Mouse (Mus musculus) heart, embryonic 13.5 days (tissue): ENCODE measurements around the gene Mroh3. TPM values are rescaled to one million over a fixed set of nuclear protein-coding genes. Genes with fewer than 3 reads are reported as not detected.
A peak's percentile ranks its signal among the peaks of the same experiment; 100 is the strongest.

ENCODE experiments used
- ATAC-seq: fragments of 200-750 bp; cut with Nextera tagmentation; 2 replicates; pipeline ENCODE4 v1.8.0; 2017; ENCODE audit warnings: moderate TSS enrichment; ENCODE audit not compliant: insufficient number of reproducible peaks, low FRiP score, low TSS enrichment; ENCODE audit errors: extremely low read depth
- H3K27ac ChIP-seq: fragments of 300-500 bp; sonication (generic); replicated peaks from 2 replicates; pipeline ENCODE4 v1.5.1; 2015; ENCODE audit warnings: moderate library complexity, mild to moderate bottlenecking, inconsistent platforms
- H3K27me3 ChIP-seq: fragments of 300-500 bp; sonication (generic); replicated peaks from 2 replicates; pipeline ENCODE4 v1.6.1; 2015; ENCODE audit warnings: mild to moderate bottlenecking, inconsistent platforms
- H3K36me3 ChIP-seq: fragments of 300-500 bp; sonication (generic); 2 replicates; pipeline ENCODE4 v1.6.1; 2015; ENCODE audit warnings: mild to moderate bottlenecking, inconsistent platforms
- H3K4me1 ChIP-seq: fragments of 300-500 bp; sonication (generic); 2 replicates; pipeline ENCODE4 v1.6.1; 2015; ENCODE audit warnings: inconsistent platforms
- H3K4me2 ChIP-seq: fragments of 300-500 bp; sonication (generic); 2 replicates; pipeline ENCODE4 v1.6.1; 2015; ENCODE audit warnings: inconsistent platforms, mild to moderate bottlenecking, moderate library complexity
- H3K4me3 ChIP-seq: fragments of 300-500 bp; sonication (generic); 2 replicates; pipeline ENCODE4 v1.5.1; 2015; ENCODE audit warnings: moderate library complexity, mild to moderate bottlenecking, inconsistent platforms
- H3K9ac ChIP-seq: fragments of 300-500 bp; sonication (generic); 2 replicates; pipeline ENCODE4 v1.6.1; 2015; ENCODE audit warnings: inconsistent platforms, mild to moderate bottlenecking, moderate library complexity
- H3K9me3 ChIP-seq: fragments of 300-500 bp; sonication (generic); 2 replicates; pipeline ENCODE4 v1.6.1; 2016; ENCODE audit warnings: inconsistent platforms
- WGBS: fragments of 180-500 bp; shearing (Covaris S2); methylation state at CpG from one replicate; pipeline ENCODE4 v1.1.7; 2015; ENCODE audit warnings: mixed read lengths; 5-methylcytosine and 5-hydroxymethylcytosine counted together
- polyA plus RNA-seq: library from polyadenylated mRNA; unstranded; fragments of >200 nt; fragmentation: Nextera tagmentation; extraction: Ambion mirVana; gene quantifications from 2 replicates; pipeline ENCODE4 v1.2.1, GENCODE M21; 2015

Mroh3 gene
- polyA plus RNA-seq, 1 experiment from 2014 or later: not detected

DNA sequence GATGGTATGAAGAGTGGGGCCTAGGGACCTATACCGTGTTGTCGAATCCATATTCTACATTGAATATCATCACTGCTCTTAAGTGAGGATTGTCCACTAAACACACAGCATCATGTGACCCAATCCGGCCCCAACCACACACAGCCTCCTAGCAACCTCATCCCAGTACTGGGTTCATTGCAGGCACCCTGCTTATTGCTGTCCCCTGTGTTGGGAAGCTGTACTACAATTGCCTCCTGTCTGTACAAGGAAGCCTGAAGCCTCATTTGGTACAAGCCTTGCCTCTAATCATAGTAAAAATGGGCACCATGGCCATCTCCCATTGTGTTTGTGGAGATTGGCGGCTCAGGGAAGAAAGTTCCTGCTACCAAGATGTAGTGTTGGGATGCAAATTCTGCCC is 56.3 kb downstream of the Mroh3 start:
- WGBS: 90% methylated on average over 4 of the region's 4 CpGs

DNA sequence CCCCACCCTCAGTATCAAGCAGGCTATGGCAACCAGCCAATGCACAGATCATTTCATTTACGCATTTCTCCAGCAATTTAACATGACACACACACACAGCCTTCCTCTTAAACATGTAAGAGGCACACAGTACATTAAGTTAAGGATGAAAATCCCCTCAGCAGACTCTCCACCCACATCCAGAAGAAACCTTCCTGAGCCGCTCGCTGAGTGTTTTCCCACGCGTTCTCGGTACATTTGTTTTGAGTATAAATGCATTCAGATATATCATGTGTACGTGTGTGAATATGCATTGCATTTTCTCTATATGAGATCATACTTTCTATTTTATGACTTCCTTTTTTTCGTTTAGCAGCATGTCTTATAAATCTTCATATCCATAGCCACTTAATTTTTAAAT is 61.3 kb downstream of the Mroh3 start:
- WGBS: 83% methylated on average over 8 of the region's 8 CpGs
- peaks cover 61% of the 10 kb centered on the region for H3K36me3 ChIP-seq
- H3K27ac ChIP-seq: no peak overlapping the region

More for the DNA sequence above, 56.3 kb downstream of the Mroh3 start:
- ATAC-seq: no peak
- Histone ChIP-seq H3K4me2 (no peak overlapping the region), H3K4me1 (0 out of 2 replicates have a peak, but pooled peaks cover 2% of the 10 kb centered on the region), H3K9me3 (no peaks in the 10 kb centered on the region), H3K9ac (no peak overlapping the region), H3K36me3 (peaks cover 69% of the 10 kb centered on the region), H3K4me3 (no peak overlapping the region), H3K27me3 (no peaks in the 10 kb centered on the region), H3K27ac (no peak overlapping the region)

DNA sequence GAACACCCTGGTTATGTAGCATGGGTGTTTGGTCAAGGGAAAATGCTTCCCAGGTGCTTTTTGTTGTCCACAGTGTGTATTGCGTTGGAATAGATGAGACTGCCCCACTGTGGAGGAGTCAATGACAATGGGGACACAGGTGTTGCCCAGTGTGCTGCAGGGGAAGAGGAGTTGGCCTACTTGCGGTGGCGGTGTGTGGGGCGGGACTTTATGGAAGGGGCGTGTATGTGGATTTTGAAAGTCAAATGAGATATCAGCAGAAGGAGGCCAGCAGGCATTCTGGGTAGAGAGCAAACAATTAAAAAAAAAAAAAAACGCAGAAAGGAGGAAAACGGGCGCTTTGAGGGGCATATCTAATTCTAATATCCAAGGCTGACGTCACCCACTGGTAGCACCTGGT is 62.9 kb downstream of the Mroh3 start:
- ATAC-seq: no peak
- Histone ChIP-seq H3K9me3 (no peaks in the 10 kb centered on the region), H3K9ac (no peak overlapping the region), H3K4me3 (no peak overlapping the region), H3K4me2 (no peak overlapping the region), H3K4me1 (no peaks in the 10 kb centered on the region), H3K36me3 (peaks cover 58% of the 10 kb centered on the region), H3K27me3 (no peaks in the 10 kb centered on the region), H3K27ac (no peak overlapping the region)
- WGBS: 86% methylated on average over 9 of the region's 9 CpGs

More for the DNA sequence above, 61.3 kb downstream of the Mroh3 start:
- no peak overlapping the region for H3K9ac ChIP-seq
- no peak overlapping the region for H3K4me2 ChIP-seq
- H3K4me1 ChIP-seq: no peaks in the 10 kb centered on the region
- no peaks in the 10 kb centered on the region for H3K9me3 ChIP-seq
- no peak overlapping the region for H3K4me3 ChIP-seq
- no peaks in the 10 kb centered on the region for H3K27me3 ChIP-seq
- no peak for ATAC-seq

DNA sequence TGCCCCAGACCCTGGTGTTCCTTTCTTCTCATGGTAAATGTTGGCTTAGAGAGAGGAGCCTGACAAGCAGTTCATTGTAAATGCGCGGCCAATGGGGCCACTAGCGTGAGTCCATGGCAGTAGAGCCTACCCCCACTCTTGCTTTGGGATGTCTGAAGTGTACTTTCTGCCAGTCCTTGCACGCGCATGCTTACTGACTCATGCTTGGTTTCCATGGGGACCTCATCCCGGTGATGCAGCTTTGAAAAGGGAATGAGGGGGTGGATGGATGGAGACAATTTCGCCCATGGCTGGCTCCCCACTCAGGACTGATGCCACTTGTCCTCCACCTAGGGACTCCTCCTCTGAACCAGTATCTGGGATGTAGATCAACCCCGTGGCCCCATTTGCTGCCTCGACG is 69.1 kb downstream of the Mroh3 start:
- 87% methylated on average over 10 of the region's 10 CpGs for WGBS
- Histone ChIP-seq H3K36me3 (peaks cover 17% of the 10 kb centered on the region), H3K9ac (no peak overlapping the region), H3K4me3 (no peak overlapping the region), H3K4me2 (no peak overlapping the region), H3K27me3 (no peaks in the 10 kb centered on the region), H3K9me3 (no peaks in the 10 kb centered on the region), H3K27ac (no peak overlapping the region), H3K4me1 (peaks cover 45% of the 10 kb centered on the region)
- ATAC-seq: no peak

DNA sequence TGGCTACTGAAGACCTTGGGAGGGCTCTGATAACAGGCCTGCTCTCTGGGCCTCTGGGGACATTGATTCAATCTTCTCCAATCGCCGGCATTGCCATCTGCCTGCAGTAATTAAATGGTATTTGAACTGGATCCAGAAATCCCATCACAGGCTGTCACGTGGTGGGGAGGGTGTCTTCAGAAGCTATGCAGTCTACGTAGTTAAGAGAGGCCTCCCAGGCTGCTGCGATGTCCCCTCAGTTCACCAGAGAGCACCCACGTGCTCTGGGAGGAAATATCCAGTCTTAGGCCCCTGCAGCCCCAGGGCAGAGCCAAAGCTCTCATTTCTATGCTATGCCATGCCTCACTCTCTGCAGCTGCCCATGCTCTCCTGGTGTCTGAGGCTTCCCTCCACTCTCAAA is 70.3 kb downstream of the Mroh3 start:
- 32% methylated on average over 6 of the region's 6 CpGs for WGBS
- H3K4me1 ChIP-seq: peaks cover 57% of the 10 kb centered on the region
- no peak for ATAC-seq

DNA sequence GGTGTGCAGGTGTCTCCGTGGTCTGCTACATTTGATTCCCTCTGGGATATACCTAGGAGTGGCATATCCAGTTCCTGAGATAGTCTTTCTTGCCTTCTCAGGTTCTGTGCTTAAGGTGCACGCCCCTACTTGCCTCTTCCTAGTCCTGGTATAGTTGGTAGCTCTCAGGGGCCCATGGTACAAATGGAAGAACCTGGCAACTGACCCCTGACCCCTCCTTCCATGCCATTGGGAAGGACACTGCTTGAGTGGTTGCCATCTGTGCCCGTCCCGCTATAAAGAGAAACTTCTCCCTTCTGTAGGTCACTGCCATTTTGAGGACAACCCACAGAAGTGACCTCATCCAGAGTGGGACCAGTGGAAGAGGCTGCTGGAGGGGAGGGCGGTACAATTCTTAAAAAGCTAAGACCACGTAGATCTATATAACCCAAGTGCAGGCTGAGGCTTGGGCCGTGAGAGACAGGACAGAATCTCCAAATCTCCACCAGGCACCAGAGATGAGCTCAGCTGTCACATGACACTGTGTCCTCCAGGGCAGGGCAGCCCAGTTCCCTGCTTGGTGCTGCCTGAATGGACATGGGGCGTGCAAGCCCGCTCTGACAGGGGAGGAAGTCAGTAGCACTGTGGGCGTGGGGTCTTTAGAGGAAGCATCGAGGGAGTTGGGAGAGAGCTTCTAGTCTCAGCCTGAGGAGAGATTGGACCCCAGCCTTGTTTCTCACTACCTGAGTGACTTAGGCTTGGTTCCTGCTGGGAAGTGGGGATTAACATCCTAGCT is 71.3 kb downstream of the Mroh3 start:
- H3K4me2 ChIP-seq: no peak overlapping the region
- H3K4me1 ChIP-seq: peaks cover 67% of the 10 kb centered on the region
- H3K36me3 ChIP-seq: no peaks in the 10 kb centered on the region
- H3K9ac ChIP-seq: peak overlapping the region; percentile 13; the same call in 1 of the 2 replicates
- H3K27me3 ChIP-seq: no peaks in the 10 kb centered on the region
- H3K4me3 ChIP-seq: no peak overlapping the region
- WGBS: 76% methylated on average over 11 of the region's 11 CpGs
- H3K9me3 ChIP-seq: no peaks in the 10 kb centered on the region
- ATAC-seq: no peak
- no peak overlapping the region for H3K27ac ChIP-seq

More for the DNA sequence above, 70.3 kb downstream of the Mroh3 start:
- Histone ChIP-seq H3K9ac (0 out of 2 replicates have a peak overlapping the region, but pooled peaks have one; percentile 15), H3K4me3 (no peak overlapping the region), H3K27me3 (no peaks in the 10 kb centered on the region), H3K27ac (no peak overlapping the region), H3K4me2 (no peak overlapping the region), H3K36me3 (peaks cover 6% of the 10 kb centered on the region), H3K9me3 (no peaks in the 10 kb centered on the region)

DNA sequence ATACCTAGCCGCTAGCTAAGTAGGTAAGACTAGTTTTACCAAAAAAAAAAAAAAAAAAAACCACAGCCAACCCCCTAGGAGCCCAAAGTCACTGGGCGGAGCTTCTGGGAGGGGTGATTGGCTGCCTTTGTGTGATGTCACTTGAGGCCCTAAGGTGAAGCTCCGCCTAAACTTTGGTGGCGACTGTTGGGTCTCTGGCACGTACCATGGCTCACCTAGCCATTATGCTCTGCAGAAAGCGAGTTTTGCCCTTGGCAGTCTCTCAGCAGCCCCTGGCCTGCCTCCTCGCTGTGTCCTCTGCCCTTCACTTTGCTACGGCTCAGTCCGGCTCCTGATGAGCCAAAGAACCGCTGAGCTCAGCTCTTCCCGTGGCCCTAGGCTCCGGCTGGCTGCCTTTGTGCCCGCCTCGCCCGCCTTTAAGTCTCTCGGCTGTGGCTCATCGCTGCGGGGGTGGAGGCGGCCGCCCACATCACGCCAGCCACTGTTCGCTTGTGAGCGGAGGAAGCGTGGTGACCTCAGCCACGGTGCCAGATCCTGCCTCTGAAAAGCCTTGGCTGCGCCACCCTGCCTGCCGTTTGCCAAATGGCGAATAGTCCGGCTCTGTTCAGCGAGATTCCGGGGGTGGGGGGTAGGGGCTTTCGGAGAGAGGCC is 72.5 kb downstream of the Mroh3 start:
- H3K4me1 ChIP-seq: peaks cover 79% of the 10 kb centered on the region
- peak overlapping the region; percentile 56 for H3K4me3 ChIP-seq
- H3K9ac ChIP-seq: peak overlapping the region; percentile 83
- H3K9me3 ChIP-seq: no peaks in the 10 kb centered on the region
- no peaks in the 10 kb centered on the region for H3K36me3 ChIP-seq
- peak overlapping the region; percentile 85 for H3K27ac ChIP-seq
- H3K27me3 ChIP-seq: no peaks in the 10 kb centered on the region
- peak; percentile 60; the same call in 1 of the 2 replicates for ATAC-seq
- peak overlapping the region; percentile 84 for H3K4me2 ChIP-seq
- under 1% methylated on average over 32 of the region's 32 CpGs for WGBS

DNA sequence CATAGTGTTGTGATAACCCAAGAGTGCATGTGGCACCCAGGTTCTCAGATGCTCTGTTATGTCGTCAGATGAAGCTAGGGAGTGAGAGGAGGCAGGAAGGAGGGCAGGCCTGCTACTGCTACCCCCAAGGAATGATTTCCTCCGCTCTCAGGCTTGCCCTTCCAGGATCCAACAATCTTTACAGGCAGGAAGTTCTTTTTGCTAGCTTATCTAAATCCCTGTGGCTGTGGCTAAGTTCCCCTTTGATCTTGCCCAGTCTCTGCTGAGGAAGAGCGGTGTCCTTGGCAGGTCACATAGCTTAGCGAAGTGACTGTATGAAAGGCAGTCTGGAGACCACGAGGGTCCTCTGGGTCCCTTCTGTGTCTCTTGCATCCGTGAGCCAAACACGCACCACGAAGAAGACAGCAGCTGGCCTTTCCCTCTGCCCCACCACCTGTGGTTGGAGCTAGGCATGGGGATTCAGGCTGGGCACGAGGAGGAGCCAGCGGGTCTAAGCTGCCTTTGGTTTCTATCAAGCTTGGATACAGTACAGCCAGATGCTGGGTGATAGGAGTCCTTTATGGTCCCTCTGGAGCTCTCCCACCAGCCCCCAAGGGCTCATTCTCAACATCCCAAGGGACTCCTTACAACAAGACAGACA is 74.3 kb downstream of the Mroh3 start:
- 14% methylated on average over 10 of the region's 10 CpGs for WGBS
- Histone ChIP-seq H3K27me3 (0 out of 2 replicates have a peak, but pooled peaks cover 1% of the 10 kb centered on the region), H3K36me3 (no peaks in the 10 kb centered on the region), H3K4me2 (peak overlapping the region; percentile 31), H3K4me1 (peaks cover 97% of the 10 kb centered on the region), H3K9ac (peak overlapping the region; percentile 54), H3K27ac (peak overlapping the region; percentile 82), H3K9me3 (no peaks in the 10 kb centered on the region), H3K4me3 (no peak overlapping the region)
- no peak for ATAC-seq

DNA sequence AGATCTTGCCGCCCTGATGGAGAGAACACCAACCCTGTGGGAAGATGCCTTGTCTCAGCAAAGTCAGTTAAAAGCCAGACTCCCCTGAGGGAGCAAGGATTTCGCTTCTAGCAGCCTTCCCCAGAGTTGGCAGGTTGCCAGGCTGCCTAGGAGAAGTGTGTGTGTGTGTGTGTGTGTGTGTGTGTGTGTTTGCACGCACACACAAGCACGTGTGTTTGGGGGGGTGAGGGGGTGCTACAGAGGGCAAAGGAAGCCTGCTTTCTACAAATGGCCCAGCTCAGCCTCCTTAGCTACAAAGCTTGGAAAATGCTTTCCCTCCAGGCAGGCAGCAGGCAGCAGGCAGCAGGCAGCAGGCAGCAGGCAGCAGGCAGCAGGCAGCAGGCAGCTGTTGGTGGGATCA is 75.1 kb downstream of the Mroh3 start:
- no peak for ATAC-seq
- 0 out of 2 replicates have a peak, but pooled peaks cover 7% of the 10 kb centered on the region for H3K27me3 ChIP-seq
- H3K4me1 ChIP-seq: peaks cover 98% of the 10 kb centered on the region
- H3K36me3 ChIP-seq: no peaks in the 10 kb centered on the region
- H3K4me3 ChIP-seq: no peak overlapping the region
- 3% methylated on average over 4 of the region's 4 CpGs for WGBS
- peak overlapping the region; percentile 31 for H3K4me2 ChIP-seq
- H3K27ac ChIP-seq: peak overlapping the region; percentile 82
- H3K9me3 ChIP-seq: no peaks in the 10 kb centered on the region
- H3K9ac ChIP-seq: peak overlapping the region; percentile 59

DNA sequence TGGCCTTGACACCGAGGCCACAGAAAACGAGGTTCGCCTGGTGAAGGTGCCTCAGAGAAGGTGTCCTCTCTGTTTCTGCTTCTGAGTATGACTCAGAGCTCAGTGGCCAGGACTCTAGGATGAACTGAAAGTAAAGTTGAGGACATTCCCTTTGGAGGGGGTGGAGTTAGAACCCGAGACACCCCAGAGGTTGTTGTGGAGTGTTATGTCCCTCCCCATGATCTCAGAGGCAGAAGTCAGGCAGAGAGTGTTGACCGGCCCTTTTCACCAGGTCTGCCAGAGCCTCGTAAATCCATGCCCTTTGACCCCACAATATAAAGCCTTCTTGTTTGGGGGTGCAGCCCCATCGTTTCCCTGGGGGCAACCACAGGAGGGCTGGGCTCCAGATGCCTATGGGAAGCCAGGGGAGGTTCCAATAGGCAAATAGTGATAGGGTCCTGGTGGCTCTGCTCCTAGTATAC is 75.5 kb downstream of the Mroh3 start:
- H3K36me3 ChIP-seq: no peaks in the 10 kb centered on the region
- 0 out of 2 replicates have a peak, but pooled peaks cover 11% of the 10 kb centered on the region for H3K27me3 ChIP-seq
- no peaks in the 10 kb centered on the region for H3K9me3 ChIP-seq
- H3K27ac ChIP-seq: peak overlapping the region; percentile 82
- H3K4me2 ChIP-seq: peak overlapping the region; percentile 31
- H3K4me3 ChIP-seq: no peak overlapping the region
- WGBS: 31% methylated on average over 7 of the region's 7 CpGs
- H3K9ac ChIP-seq: peak overlapping the region; percentile 59
- no peak for ATAC-seq
- peaks cover 98% of the 10 kb centered on the region for H3K4me1 ChIP-seq

DNA sequence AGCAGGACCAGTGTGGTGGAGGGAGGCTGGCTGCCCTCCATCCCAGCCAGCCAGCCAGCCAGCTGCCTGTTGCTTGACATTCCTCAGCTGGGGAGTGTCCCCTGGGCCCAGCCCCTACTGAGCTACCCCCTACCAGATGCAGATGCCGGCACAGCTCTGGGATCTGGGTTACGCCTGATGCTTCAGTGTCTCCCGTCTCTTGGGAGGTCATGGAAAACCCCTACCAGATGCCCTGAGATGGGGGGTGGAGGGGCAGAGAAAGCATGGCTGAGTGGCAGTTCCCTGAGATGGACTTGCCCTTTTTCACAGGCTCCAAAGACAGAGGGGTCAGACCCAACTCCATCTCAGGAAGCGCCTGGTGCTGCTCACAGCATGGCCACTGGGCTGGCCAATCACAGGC is 76.1 kb downstream of the Mroh3 start:
- WGBS: 49% methylated on average over 4 of the region's 4 CpGs
- Histone ChIP-seq H3K4me1 (peaks cover 98% of the 10 kb centered on the region), H3K4me3 (no peak overlapping the region), H3K9ac (peak overlapping the region; percentile 59), H3K4me2 (no peak overlapping the region; the same call in 1 of the 2 replicates), H3K27ac (peak overlapping the region; percentile 82), H3K36me3 (no peaks in the 10 kb centered on the region), H3K9me3 (no peaks in the 10 kb centered on the region), H3K27me3 (0 out of 2 replicates have a peak, but pooled peaks cover 12% of the 10 kb centered on the region)
- ATAC-seq: no peak
